Mouse (Mus musculus): ENCODE data around the gene Fam240b. TPM values are rescaled to one million over a fixed set of nuclear protein-coding genes. Genes with fewer than 3 reads are reported as not detected.
"Not testable (repeated sequence)": the region's sequence is repeated elsewhere in the genome, so short reads cannot be mapped to it uniquely, and the experiment has no call there.

Fam240b gene
- polyA plus RNA-seq (2012; rRNA removed) = not detected in 2 replicates

DNA sequence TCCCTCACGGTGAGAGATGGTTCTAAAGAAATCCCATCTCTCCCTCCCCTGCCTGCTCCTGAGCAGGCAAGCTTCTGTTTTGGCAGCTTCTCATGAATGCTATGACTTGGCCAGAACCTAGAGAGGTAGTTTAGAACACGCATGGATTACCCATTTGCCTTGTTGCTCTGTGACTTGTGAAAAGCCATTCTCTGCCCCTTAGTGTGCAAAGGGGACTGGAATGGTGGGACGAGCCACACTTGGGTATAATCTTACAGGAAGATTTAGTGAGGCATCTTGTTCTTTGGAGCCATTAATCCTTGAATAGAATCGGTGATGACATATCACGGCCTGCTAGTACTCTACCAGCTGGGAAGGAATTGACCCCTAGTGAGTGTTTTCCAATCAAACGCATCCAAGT is at the start of gene Fam240b:
Fam240b (minus strand) TSS at position 101 of the 400 bp plus-strand sequence.
- no peak for DNase-seq (ENCODE audit: low spot score)

DNA sequence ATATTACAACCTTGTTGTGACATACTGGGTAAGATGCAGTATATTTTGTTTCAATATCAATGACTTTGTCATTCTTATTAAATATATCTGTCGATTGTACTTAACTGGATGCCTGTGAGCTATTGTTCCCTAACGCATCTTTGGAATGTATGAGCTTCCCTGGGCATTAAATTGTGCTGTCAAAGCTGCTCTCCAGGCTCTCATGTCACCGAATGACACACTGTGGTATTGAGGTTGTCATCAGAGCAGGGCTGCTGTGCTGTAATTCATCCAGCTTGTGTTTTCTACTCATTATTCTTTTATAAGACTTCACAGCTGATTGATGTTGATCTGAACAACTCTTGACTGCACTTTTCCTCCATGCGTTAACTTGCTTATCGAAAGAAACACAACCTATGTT is 32.5 kb upstream of the Fam240b start:
- no peak for DNase-seq (ENCODE audit: low spot score)

DNA sequence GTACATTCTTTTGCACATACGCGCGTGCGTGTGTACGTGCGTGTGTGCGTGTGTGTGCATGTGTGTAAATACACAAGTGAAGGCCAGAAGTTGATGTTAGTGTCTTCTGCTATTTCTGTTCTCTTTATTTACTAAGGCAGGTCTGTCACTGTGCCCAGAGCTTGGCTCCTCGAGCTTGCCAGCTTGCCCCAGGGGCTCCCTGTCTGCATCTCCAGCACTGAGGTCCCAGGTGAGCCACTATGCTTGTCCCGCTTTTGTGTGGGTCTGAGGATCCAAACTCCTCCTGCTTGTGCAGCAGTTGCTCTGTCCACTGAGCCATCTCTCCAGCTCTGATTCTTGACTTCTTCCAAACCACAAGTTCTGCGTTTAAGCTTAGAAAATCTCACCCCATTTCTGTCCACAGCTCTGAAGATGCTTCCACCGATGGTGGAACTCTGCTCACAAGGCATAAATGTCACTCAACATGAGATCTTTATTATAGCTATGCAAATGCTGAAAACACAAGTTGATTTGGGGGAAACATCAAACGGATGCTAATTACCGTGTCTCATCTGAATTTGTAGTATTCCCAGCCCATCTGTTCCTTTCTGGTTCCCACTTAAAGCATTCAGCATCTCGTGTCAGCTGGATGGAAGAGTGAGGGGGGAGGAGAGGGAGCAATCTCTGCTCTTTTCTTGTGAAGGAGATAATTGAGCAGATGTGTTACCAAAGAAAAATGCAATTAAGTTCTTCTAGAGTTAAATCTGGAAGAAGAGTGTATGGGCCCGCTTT is 29.1 kb upstream of the Fam240b start:
- no peak for DNase-seq (ENCODE audit: low spot score)

DNA sequence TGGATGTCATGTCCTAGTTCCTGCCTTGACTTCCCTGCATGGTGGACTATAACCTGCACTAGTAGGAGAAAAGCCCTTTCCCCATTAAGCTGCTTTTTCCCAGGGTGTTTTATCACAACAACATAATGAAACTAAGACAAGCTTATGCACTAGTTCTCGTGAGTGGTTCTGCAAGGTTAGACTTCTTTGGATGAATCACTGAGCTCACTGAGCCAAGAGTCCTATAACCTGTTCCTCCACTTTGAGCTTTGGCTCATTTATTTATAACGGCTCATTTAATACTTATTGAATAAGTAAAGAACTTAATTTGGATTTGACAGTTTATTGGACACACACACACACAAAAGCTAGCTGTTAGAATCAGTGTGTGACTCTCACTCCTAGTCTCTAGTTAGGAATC is 16.7 kb upstream of the Fam240b start:
- no peak for DNase-seq (ENCODE audit: low spot score)

DNA sequence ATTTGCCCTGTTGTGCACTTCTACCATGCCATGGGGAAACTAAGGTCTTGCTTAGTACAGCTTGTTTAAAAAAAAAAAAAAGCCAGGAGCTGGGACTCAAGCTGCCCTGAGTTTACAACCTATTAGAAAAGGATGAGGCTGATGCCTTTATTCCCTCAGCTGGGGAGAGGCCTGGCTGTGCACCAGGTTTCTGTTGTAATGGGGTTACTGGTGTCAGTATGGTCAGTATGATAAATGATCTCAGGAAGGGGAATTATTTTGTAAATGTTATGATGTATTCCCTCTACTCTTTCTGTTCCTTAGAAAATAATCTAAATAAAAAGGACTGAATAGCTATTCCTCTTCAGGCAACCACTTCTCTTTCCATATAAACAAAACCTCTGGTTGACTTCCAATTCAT is 14.0 kb upstream of the Fam240b start:
- DNase-seq (ENCODE audit: low spot score) = no peak

DNA sequence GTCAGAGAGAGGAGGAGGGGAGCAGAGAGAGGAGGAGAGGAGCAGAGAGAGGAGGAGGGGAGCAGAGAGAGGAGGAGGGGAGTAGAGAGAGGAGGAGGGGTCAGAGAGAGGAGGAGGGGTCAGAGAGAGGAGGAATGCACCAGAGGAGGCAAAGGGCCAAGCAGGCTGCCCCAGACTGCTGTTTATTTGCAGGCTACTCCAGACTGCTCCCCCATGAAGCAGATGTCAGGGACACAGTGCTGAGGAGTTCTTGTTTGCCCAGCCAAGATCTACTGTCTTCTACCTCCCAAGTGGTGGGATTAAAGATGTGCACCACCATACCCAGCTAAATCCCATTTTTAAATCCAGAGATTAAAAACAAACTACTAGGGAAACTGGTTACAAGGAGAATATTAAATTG is 9.8 kb upstream of the Fam240b start:
- DNase-seq (ENCODE audit: low spot score) = no peak

DNA sequence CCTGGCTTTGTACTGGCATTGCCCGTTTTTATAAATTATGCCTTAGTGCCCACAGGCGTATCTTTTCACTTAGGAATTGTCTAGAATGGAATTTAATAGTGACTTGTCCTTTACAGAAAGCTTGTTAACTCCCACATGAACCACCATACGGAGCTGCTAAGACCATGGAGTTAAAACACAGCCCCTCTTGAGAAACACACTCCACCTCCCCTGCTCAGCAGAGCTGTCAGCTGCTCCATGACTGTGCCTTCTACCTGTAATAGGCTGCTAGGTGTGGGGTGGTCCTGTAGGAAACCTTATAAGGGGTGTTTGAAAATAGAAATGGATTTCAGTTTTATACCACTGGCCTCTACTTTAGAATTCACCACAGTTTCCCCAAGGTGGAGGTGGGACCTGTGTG is 5.2 kb upstream of the Fam240b start:
- no peak for DNase-seq (ENCODE audit: low spot score)

DNA sequence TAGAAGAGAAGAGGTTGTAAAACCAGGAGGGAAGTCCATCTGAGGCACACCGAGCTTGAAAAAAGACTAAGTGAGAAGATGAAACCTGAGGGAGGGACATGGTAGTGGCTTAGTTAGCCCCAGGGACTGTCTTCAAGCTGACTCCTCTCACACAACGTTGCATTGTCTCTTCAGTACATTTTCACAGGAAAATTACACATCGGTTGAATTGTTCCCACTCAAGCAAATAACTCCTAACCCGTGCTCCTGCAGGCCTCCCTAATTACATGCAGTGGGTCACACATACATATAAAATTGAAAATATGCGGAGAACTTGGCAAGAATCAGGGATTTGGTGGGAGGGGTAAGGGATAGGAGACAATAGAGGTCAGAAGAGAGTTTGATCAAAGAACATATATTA is 4.0 kb downstream of the Fam240b start:
- DNase-seq (ENCODE audit: low spot score) = no peak

DNA sequence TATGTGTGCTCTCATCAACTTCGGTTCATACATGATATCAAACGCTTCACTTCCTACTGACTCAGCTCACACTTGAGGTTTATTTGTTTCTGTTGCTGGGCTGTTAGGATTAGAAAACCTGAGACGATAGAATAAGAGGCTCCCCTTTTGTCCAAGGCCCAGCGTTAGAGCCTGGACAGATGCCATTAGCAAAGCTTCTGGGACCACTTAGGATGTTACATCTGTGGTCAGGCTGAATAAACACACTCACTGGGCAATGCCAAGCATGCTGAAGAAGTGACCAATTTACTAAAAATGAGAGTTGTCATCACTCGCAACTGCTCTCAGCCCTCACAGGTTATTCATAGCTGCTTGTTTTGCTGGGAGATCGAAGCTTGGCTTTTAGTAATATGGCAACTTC is 7.7 kb downstream of the Fam240b start:
- DNase-seq (ENCODE audit: low spot score) = no peak

DNA sequence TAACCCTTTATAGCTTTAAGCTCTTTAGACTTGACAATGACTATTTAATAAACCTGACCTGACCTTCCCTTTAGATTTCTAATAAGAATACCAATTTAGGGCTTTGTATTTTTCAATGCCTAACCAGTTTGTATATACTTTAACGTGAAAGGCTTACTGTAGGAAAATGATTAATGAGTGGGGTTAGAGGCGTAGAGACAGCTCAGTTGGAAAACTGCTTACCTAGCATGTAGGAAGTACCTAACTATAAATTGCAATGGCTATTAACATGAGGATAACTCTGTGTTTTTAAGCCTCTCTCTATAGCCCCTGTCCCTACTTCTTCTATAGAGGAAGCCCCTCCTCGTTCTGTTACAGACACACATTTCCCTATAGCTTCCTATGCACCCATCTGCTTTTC is 17.6 kb downstream of the Fam240b start:
- no peak for DNase-seq (ENCODE audit: low spot score)

DNA sequence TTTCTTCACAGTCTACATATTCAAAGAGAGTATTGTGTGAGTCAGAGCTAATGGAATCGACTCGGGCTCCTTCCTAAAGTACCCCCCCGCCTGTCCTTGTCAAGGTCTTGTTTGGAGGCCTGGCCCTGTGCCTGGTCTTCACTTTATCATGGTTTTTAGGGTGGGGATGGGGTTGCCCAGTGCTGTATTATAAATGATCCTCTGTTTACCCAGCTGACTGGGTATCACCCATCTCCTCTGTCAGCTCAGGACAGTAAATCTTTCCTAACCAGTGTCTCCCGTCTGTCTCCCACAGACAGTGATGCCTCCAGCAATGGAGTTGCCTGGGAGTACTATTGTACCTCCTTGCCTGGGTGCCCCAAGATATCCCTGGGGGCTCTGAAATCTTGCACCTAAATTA is 19.6 kb downstream of the Fam240b start:
- DNase-seq (ENCODE audit: low spot score) = no peak

DNA sequence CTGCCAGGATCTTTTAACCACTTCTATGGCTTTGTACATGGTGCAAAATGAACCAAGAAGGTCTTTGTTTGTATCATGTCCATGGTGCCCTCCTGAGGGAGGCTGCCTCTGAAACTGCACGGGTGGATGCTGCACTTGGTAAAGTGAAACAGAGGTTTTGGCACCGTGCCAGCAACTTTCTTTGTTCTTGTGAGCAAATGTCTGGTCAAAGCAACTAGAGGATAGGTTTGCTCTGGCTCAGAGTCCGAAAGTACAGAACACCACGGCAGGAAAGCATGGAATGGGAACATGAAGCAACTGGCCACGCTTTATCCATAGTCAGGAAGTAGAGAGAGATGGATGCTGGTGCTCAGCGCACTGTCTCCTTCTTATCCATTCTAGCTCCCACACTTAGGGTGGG is 29.7 kb downstream of the Fam240b start:
- DNase-seq (ENCODE audit: low spot score) = no peak

DNA sequence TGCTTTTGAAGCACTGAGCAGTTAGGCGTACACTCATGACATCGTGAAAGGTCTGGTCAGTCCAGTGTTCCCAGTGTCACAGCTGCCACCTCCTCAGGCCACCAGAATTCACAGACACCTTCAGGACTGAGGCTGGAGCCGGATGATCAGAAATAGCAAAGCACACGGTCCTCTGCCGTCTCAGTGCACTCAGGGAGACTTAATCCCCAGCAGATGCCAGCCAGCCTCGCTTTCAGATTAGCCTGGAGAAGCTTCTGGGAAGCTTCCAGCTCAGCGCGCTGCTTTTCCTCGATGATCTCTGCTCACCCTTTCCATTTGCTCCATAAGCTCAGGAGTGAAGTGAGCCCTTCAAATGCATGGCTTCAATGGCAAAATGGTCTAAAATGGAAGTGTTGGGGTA is 32.4 kb downstream of the Fam240b start:
- DNase-seq (ENCODE audit: low spot score) = no peak

DNA sequence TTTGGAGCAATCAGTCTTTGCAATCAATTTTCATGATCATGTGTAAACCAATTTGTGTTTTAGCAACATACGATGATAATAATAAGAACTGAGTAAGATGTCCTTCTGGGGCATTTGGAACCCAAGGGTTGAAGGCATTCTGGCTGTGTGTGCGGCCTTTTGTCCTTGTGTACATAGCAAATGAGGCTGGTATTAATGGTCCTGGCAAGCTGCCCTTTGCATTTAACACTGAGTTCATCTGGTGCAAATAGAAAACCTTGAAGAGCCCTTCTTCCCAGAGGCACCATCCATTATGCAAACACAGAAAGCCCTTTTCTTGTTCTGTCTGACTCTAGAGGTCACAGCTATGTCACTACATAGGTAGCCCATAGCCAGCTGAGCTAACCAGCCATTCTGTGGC is 35.0 kb downstream of the Fam240b start:
- DNase-seq (ENCODE audit: low spot score) = no peak

DNA sequence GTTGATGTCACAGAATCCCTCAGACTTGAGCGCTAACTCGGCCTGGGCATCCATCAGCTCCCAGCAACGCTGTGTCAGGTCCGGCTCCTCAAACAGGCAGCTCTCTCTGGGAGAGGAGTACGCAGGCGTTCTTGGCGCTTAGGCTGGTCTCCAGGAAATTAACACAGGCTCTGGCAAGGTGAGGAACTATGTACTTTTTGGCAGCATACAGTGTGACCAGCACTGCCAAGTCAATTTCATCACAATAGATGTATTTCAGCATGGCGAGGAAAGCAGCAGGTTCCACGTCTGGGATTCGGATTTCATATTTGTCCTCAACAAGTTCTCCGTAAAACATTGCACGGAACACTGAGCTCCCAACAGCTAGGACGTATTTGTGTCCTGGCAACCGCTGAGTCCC is 39.4 kb downstream of the Fam240b start:
- DNase-seq (ENCODE audit: low spot score) = no peak

DNA sequence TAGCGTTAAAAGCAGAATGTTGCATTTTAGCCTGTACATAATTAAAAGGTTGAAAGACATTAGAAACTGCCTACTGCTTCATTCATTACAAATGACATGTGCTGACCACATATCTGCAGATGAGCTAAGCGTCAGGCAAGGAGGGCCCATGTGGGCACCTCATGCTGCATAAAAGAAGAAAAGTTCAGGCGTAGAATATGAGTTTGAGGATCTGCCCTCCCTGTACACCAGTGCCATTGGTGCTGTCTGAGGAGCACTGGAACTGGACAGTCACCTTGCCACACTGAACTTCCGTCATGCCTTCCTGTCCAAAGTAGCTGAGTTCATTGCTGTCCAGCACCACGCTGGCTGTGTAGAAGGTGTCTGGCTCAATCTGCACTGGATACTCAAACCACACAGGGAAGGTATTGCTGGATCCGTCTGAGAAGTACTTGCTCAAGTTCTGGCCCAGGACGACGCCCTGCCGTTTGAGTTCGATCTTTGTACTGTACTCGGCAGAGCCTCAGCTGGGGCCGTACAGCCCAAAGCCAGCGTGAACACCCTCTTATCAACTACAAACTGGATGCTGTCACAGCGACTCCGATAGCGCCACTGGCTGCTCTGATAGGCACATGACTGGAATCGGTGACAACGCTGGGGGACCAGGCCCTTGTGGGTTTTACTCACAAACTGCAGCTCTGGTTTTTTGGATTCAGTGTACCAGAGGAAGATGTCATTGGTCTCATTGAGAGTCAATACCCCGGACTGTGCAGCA is 40.2 kb downstream of the Fam240b start:
- not testable (repeated sequence) for DNase-seq (ENCODE audit: low spot score)

DNA sequence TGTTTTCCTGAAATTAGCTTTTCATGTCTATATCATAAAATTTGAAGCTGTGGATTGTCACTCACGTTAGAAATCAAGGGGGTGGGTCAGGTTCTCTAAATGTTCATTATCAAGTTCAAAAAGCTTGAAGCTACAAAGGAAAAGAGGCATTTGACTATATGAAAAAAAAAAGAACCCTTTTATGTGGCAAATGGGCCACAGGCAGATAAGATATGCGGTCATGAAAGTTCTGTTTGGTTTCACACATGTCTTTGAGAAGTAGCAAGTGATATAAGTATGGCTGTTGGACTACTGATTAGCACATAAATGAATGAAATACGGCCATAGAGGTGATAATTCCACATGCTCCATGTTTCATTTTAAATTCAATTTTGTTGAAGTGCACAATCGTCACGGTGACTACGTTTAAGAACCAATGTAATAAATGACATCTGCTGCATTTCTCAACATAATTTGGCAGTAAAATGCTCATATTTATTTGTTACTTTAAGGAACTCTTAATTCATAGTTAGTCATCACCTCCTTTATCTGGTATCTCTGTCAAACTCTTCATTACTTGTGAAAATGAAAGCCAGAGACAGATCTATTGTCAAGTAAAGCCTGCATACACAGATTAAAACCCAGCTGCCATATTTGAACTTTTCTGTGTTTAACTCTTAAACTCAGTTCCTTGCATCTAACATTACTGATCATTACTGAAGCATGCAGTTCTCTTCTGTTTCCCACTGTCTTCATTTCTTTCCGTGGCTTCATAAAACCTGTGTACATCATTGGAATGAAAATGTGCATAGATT is 47.4 kb downstream of the Fam240b start:
- no peak for DNase-seq (ENCODE audit: low spot score)

DNA sequence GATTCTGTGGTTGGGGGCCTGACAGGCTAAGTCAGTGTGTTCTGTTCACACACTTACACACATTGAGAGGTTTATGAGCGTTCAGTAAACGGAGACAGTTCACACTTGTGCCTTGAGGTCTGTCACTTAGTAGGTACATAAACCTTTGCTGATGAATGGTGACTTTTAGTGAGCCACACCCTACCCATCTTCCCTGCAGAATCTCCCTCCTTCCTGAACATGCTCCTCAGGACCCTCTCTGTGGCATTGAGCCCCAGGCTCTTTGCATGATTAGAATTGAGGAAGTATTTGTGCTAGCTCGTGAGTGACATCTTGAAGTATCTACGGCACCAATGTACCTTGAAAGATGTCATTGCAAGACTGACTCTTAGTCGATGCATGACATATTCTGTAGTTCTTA is 48.9 kb downstream of the Fam240b start:
- DNase-seq (ENCODE audit: low spot score) = no peak

DNA sequence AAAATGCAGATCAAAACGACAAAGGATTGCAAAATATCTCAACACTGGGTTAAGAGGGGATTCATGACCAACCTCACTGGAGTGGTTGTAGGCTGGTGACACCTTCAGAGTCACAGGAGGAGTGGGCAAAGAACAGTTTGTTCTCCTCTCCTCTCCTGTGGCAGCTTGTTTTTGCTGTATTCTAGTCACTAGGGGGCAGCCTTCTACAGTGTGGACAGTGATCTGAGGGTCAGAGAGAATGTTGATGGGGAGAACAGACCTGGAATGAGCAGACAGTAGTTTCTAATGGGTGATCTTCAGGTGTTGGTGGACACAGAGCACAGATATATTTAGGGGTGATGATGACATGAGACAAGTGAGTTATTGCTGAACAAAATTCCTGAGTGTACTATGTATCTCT is 49.6 kb downstream of the Fam240b start:
- no peak for DNase-seq (ENCODE audit: low spot score)

DNA sequence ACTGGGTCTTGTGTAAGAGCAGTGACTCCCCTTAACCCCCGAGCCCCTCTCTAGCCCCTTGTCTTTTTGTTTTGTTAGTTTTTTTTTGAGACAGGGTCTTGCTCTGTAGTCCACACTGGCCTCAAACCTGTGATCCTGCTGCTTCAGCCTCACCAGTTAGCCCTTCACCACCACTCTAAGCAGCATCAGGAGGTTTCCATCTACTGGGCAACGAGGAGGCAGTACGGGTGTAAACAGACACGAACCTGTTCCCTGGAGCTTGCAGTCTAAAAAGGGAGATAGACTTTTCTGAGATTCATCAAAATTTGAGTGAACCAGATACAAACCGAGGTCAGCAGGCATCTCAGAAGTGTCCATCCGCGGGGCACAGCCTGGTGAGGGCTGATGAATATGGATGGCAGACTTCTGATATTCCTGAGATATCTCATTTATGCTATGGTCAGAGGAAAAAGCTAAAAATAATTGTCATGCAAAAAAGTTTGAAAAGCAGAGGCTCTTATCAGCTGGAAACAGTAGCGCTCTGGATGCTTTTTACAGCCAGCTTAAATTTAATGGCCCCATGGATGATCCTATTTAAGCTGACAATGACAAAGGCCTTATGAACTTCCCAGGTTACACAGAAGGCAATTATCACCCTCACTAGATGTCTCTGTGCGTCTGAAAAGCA is 52.2 kb downstream of the Fam240b start:
- DNase-seq (ENCODE audit: low spot score) = no peak

DNA sequence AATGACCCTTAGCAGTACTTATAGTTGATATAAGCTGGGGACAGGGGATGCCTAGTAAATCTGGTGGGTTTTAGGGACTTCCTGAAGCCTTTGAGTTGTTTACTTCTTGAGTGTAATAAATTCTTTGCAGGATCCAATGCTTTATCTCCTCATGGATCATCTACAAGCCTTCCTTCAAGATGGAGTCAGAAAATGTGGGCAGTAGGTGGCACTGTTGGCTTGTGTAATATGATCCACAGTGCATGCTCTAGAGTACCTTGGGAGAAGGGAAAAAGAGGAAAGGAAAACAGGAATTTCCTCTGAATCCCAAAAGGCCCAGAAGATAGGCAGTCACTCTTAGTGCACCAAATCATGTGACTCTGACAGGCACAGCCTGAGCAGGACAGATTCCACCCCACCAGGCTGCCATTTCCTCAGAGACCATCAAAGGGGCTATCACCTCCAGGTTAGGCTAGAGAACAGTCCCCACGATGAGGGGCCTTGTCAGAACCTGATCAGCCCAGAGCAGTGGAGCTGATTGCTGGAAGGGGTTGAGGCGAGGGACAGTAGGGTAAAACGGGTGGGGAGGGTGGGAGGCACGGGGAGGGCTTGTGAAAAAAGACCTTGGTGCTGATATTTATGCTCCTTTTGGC is 54.2 kb downstream of the Fam240b start:
- DNase-seq (ENCODE audit: low spot score) = no peak

DNA sequence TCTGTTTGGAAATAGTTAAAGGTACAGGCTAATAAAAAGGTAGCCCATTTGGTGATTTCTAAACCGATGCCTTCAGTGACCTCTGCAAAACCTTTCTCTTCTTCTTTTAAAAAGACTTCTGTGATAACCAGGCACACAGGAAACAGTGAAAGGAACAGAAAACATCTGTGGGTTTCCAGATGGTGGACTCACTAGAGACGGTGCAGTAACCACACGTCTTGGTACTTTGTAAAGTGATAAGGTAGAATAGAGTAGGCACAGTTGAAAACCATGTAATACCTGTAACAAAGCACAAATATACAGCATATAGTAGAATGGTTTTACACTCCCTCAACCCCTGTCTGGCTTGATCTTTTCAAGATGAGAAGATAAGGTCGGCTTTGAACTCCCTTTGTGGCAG is 57.0 kb downstream of the Fam240b start:
- no peak for DNase-seq (ENCODE audit: low spot score)
